Mouse (Mus musculus) testis, postnatal 10 days (tissue): Measurements from ENCODE around the gene Pidd1.

Experiments used
- DNase-seq: peaks from one replicate; pipeline ENCODE4 v3.0.0; 2021; ENCODE audit warnings: low spot score

Gene Pidd1

DNA sequence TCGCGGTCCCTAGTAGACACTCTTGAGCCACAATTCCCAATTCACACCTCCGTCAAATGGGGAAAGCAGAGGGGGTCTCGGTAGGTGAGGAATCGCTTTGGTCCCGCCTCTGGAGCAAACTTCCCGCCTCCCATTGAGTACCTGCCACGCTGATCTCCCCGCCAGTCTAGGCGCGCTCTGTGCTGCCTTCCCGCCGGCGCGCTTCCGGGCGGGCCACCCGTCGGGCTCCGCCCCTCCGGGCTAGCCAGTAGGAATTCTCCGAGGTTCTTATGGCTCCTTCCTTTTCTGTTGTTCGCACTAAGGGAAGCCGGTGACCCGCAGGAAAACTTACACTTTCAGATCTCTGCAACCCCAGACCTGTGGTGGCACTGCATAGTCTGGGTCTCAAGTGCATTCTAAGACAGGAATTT is at the start of gene Pidd1:
TSS of gene Pidd1 (minus strand) at position 198 of the 410 bp plus-strand sequence.
- DNase-seq = peak; percentile 78

DNA sequence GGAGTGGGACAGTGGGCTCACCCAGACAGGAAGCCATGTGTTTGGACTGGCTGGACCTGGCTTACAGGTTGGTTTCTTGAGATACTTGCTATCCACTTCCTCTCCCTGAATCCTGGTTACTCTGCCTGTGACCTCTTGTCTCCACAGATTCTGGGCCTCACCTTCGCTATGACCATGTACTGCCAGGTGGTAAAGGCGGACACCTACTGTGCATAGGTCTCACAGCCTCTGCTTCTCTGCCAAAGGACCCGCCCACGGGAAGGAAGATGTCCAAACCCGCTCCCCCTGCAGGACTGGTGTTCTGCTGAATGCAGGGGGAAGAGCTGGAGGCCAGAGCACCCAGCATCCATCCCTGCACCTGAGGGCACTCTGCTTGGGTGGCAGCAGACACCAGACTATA is 48.9 kb upstream of the Pidd1 start:
- DNase-seq = no peak

DNA sequence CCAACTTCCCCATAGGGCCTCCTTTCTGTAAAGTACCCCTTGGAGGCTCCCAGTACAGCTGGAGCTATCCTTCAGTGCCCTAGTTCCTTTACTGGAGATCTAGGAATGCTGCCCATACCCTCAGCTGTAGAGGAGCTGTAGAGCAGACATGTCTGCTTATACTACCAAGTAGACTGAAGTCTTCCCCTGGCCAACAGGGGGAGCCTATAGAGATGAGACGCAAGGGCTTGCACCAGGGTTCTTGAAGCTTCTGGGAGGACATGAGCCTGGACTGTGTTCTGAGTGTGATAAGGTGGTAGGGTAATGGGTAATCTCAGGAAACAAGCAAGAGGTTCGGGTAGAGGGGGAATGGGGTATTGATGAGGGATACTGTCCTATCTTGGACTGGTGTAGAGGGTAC is 47.3 kb upstream of the Pidd1 start:
- no peak for DNase-seq

DNA sequence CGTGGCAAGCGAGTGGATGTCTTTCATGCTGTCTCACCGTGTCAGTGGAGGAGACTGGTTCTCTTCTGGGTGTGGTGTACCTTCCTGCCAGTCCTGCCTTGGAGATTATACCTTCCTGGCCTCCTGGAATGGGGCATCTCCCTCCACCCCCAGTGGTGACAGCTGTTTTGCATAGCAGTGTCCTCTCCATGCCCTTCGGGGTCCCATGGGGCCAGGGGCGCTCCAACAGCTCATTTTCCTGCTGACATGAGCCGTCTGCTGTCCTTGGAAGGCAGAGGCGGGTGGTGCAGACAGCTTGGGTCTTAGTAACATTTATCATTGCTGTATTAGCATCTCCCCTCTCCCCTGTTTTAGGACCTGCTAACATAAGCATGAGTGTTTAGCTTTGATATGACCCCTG is 43.3 kb upstream of the Pidd1 start:
- no peak for DNase-seq

DNA sequence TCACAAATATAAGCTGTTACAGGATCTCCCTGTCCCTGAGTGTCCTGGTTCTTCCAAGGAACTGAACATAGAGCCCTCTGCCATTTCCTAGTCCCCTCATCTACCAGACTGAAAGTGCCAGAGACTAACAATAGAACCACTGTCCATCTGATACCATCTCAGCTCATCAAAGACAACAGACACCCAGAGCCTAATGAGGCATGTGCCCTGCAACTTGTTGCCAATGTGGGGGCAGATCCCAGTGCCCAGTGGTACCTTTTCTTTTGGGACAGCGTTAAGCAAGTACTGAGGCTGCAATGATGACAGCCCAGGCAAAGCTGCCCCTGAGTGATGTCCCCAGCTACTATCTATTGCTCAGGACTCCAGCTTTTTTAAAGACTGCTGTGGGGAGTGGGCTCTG is 42.4 kb upstream of the Pidd1 start:
- no peak for DNase-seq

DNA sequence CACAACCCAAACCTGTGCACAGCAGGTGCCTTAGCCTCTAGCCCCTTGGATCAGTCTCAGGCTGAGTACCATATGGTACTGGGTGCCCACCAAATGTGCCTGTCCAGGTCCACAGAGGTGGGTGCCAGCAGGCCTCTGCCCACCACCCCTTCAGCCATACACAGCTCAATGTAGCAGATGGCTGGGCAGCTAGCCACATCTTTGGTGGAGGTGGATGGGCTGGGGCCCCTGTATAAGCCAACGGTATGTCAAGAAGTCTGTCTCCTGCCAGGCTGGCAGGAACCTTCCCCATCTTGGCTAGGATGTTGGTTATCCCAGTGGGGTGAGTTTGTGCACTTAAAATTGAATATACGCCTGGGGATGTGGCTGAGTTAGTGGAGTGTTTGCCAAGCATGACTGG is 41.8 kb upstream of the Pidd1 start:
- no peak for DNase-seq

DNA sequence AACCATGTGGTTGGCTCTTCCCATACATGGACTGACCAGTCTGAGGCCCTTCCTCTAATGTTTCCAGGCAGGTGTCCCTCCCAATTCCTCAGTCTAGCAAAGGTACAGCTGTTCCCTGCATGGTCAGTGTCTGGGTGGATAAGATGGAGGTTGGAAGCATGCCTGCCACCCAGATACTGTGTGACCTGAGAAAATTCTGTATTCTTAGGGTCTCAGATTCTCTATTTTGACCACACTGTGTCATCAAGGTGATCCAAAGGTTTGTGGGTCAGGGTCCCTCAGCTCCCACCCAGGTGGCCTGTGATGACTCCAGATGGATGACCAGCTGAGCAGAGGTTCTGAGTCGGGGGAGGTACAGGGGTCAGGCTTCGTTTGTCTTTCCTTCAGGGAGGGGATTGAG is 41.4 kb upstream of the Pidd1 start:
- no peak for DNase-seq

DNA sequence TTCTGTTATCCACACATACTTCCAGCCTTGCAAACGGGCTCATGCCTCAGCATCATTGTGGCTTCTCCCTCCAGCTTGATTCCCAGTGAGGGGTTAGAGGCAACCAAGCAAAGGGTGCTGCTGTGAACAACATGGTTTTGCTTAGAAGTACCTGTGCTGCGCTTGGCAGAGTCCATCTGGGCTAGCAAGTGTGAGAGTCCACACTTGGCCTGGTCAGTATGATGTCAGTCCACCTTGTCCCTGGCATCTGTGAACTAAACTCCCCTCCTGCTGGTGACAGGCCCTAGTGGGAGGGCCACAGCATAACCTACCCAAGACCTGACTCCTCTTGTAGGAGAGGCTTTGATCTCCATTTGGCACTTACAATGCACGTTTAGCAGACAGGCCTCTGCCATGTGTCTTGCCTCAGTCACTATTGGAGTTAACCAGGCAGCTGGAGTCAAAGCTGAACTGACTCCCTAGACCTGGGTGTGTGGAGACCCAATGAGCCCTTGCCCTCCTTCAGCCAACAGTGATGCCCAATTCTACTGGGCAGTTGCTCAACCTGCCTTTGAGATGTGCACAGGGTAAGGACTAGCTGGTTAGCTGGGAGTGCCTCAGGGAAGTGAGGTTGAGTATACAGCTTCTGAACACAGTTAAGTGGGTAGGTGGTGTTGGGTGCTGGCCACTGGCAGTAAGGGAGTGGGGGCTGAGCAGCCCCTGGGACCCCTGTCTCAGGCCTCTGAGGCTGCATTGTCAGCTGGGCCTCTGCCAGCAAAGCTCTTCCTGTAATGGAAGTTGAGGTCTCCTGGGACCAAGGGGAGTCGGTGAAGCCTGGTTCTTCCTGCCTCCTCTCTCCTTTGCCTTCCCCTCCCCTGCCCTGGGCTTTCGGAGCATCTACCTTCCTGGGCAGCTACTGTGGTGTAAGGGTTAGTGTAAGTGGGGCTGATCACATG is 40.6 kb upstream of the Pidd1 start:
- DNase-seq = no peak

DNA sequence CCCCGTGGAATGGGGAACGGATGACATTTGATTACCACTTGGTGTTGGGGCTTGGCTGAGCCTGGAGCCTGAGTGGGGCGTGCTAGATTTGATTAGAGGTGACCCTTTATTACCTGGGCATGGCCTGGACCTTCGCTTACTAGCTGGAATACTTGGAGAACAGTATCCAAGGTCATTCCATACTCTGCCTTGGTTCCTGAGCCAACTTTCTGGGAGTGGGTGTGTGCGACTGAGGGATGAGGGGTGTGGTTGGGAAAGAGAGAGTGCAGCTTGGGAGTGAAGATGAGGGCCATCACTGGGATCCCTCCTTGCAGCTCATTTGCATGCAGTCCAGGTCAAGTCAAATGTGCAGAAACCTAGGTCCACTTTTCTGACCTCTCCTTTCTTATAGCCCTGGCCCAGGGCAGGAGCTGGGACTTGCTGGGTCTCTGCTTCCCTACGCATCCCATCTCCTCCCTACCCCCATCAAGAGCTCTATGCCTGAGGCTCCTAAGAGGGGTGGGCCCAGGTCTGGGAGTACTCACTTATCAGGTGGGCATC is 39.4 kb upstream of the Pidd1 start:
- DNase-seq = no peak

DNA sequence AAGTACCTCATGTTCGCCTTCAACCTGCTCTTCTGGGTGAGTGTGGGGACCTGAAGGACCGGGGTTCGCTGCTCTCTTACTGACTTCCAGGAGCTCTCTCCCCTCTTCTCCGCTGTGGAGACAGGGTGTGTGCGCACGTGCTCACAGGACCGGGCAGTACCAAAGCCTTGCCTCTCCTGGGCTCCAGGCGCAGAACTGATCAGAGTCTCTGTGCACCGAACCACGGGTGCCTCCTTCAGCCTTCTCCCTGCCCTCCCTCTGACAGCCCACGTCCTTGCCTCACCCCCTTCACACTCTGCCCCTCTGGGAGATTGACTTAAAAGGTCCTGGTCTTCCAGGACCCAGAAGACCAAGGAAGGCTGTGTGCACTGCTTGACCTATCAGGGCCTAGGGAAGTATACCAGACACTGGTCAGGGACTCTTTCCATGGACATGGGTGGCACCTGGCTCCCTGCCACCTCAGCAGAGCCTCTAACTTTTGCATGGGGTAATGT is 38.8 kb upstream of the Pidd1 start:
- no peak for DNase-seq

DNA sequence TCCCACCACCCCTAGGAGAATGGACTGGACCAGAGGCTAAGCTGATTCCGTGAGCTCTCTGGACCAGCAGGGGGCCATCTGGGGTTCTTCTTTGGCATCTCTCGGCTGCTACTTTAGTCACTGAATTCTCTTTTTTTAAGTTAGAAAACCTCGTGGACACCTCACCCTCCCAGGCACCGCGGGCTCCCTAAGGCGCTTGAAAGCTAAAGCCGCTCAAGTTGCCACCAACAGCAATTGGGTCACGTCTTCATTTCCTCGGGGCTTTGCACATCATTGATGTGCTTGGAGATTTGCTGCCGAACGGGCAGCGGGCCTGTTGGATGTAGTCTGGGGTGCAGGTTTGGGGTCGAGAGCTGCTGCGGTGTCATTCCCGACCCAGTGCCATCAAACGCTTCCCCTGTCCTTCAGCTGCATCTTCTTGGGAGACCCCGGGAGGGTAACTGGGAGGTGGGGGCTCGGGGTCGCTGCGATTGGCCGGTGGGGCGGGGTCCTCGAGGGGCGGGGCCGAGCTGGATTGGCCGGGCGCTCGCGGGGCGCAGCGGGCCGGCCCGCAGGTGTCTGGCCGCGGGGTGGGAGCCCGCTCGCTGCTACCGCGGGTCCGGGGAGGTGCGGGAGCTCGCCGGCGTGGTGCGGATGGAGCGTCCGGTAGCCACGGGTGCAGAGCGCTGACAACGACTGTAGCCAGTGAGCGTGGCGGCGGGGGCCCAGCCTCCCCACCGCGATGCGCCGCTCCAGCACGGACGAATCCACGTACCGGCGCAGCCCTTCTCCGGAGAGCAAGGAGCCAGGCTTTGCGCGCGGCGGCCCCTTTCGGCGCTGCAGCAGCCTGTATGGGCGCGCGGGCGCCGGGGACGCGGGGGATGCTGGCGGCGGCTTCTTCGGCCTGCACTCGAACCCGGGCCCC is 37.9 kb upstream of the Pidd1 start:
- DNase-seq = peak; percentile 74

DNA sequence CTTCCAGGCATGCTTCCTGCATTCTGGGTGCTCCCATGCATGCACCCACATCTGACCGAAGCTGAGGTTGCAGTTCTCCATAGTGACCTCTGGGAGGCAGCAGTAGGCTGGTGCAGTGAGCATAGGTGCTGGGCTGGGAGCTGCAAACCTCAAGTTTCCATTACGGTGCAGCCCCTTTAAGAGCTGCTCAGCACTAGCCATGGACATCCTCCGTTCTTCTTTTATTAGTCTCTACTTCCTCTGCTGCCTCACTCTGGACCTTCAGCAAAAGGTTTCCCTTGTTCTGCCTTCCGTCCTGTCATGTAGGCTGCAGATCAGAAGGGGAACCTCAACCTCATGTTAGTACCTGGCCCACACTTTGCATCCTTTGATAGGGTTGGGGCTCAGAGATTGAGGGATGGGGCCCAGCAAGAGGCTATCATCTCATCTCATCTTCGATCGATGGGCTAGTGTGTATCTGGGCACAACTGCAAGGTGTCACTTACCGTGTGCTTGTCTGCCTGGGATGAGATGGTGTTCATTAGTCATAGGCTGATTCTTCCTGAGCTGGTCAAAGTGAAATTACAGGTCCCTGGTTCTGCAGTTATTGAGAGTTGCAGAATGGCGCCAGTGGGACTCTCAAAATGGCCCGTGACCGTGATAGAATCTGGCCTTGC is 37.1 kb upstream of the Pidd1 start:
- peak; percentile 67 for DNase-seq

DNA sequence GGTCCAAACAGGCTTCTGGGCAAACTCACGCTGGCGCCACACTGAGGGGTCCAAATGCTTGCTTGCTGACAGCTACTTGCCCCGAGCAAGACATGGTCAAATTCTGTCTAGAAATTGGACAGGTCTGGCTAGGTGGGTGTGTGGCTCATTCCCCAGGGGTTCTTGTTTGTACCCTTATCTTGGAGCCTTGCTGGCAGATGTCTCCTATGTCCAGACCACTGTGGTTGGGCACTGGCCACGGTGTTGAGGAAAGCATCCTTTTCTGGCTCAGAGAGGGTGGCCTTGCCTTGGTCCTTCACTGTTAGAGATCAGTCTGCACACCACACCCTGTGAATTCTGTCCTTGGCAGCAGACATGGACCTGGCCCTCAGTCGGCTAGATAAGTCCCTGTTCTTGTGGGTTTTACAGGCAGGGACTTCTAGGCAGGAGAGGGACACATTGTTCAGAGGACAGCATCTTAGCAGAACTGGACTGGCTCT is 34.5 kb upstream of the Pidd1 start:
- no peak for DNase-seq

DNA sequence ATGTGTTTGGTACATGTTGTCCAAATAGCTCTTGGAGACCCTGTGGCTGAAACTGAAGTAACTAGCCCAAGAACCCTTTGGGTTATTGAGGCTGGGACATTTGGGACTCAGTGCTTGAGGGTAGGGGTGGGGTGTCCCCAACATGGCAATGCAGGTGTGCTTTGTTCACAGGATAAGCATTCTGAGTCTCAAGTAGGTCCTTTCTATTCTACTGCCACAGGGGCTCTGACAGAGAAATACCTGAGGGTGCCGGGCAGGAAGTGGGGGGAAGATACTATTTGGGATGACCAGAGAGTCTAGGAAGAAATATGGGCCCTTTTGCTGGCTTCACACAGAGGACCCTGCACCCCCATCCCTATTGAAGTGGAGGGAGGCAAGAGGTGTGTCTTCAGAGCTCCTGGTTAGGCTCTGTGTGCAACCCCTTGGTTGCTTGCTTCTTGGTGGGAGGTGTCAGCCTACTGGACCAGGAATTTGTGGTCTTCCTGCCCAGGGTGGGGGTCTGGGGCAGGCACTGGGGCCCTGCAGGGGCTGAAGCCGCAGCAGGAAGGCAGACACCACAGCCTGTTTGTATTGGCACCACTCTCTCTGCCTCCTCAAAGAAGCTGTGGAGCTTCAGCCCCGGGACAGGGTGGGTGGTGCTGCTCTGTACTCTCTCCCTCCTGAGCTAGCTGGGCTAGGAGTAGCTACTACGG is 33.9 kb upstream of the Pidd1 start:
- DNase-seq = no peak

DNA sequence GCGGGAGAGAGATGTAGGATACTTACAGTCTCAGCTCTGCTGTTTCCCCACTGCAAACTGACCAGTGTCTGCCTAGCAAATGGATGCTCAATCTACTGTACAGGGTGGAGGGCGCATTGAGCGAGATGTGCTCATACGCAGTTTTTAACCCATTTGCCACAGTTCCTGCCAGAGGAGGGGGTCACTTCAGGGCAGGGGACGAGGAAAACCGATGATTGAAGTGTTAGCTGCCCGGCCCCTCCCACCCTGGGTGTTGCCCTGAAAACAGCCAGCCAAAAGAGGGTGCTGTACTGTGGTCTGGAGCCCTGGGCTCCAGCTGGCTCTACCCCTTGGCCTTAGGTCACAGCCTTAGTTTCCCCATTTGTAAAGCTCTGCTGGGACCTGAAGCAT is 33.2 kb upstream of the Pidd1 start:
- no peak for DNase-seq

DNA sequence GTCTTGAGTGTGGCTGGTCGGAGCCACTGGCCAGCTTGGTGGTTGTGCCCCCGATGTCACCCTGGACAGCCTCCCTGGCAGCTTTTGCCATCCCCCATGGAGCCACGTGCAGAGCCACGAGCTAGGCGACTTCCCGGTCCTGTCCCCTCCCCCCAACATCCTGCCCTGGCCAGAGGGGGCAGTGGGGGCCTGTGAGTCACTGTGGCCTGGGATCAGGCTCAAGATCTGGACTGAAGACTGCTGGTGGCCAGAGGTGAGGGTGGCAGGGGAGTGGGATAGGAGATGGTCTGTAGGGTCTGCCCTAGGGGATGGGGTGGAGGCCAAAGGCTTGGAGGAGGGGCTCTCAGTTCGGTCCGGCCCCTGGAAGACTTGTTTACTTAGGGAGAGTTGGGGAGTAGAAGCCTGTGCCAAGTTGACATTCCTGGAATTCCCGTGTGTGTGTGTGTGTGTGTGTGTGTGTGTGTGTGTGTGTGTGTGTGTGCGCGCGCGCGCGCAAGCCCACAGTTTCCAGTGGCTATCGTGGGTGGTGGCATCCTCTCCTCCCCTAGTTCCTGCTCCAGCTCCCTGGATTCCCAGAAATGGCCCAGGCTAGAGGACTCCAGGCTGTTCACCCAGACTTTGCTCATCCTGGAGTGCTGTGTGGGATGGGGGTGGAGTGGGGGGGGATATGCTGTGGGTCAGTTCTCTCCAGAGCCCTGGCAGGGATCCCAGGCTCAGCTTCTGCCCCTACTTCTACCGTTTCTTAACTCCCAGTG is 32.6 kb upstream of the Pidd1 start:
- DNase-seq = peak; percentile 89

DNA sequence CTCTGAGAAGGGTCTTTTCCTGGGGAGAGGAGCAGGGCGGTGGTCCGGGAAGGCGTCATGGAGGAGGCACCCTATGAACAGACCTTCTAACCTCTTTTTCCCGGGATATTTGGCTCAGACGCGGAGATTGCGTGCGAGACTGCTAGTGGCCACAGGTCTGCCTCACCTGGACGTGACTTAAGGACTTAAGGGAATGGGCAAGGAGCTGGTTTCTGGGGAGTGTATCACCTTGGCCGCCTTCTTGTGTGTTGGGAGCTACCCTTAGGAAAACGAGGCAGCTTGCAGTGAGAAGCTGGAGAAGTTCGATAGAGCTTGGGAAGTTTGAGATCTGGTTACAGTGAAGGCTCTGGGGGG is 32.0 kb upstream of the Pidd1 start:
- no peak for DNase-seq

DNA sequence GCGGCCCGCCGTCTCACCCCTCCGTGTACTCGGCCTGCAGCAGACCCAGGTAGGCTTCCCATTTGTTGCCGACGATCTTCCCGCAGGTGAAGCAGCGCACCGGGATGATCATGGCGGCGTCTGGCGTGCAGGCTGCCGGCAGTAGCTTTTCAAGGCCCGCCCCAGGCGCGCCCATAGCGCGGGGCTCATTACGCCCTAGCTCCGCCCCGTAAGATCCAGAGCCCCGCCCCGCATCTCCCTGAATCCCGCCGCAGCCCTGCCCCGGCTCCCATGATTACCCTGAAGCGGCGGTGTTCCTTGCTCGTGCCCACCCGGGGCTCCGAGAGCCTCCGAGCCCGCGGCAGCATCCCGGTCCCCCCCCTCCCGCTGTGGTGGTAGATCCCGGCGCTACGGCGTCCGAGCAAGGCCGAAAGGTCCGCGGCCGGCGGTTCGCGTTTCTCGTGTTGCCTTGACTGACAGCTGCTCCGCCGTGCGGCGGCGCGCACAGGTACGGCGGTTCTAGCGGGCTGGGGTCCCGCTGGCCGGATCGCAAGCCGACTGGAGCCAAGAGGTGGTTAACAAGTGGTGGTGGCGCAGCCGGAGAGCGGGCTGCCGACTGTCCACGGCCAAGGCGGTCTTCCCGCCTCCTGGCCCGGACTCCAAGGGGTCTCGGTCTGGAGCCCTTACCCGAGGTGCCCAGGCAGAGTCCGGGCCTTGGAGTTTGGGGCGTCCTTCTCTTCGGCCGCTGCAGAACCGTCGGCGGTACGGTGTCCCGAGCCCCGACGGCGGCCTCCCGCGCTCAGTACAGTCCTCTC is 31.4 kb upstream of the Pidd1 start, which contains the start of the genes Polr2l and Tspan4:
TSS of gene Polr2l (minus strand) at position 122 of the 794 bp plus-strand sequence.
TSS of gene Tspan4 (plus strand) at position 230 of the 794 bp plus-strand sequence.
- DNase-seq = peak; percentile 91

DNA sequence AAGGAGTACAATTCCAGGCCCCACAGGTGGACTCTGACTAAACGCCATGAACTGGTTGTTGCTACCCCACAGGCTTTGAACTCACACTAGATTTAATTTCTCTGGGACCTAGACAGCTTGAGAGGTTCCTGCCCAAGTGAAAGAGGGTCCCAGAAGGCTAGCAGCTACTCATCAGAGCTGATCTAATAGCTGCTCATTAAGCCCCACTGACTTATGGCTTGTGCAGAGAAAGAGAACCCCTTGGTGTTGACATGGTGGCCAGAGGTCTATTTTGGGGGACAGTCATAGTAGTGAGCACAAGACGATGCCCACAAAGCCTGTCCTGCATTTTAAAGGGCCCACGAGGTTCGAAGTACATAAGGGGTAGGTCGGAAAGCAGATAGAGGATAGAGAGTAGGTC is 30.3 kb upstream of the Pidd1 start:
- no peak for DNase-seq

DNA sequence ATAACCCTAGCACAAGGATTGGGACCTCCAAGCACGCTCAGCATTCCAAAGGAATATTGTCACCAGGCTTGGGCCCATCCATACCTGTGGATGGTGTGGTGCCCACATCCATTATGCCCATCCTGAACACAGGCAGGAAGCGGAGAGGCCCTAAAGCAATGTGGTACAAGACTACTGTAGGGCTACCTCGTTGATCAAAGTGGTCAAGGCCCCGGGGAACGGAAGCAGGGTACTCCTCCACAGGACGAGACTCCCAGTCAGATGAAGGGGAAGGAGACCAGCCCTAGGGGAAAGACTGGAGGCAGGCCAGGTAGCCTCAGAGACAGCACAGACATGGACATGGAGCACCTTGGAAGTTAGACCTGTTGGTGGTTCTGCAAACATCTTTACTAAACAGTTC is 28.9 kb upstream of the Pidd1 start:
- DNase-seq = no peak
